Mouse (Mus musculus): ENCODE results near the gene Rxfp3.

The Rxfp3 gene

GRCm38 (mm10) chr15:11038476-11038875 is 685 bp upstream of the Rxfp3 start:
- CTCF ChIA-PET, result interaction anchor here (0.5 to 3.4 kb wide), 13 partner anchors 26 to 530 kb away, joined by 3 to 26 read pairs (median 5); partner anchors contain the start of gene Adamts12 (in 1 of the 4)

GRCm38 (mm10) chr15:11037376-11037695 is 455 bp downstream of the Rxfp3 start:
- CTCF ChIA-PET, result interaction anchor here in 3 of 4 experiments (0.6 to 3.4 kb wide), 12 partner anchors 27 to 371 kb away, joined by 3 to 26 read pairs (median 5); partner anchors contain the start of gene Adamts12 (in 1 of the 3)
- POLR2A ChIA-PET, result interaction anchor here in 3 of 4 experiments (0.6 to 2.1 kb wide), 7 partner anchors 55 to 567 kb away, joined by 3 to 7 read pairs (median 5); partner anchors contain the start of genes Amacr (in 1 of the 3), C1qtnf3 (in 1 of the 3), Dnajc21 (in 1 of the 3) and Tars (in 1 of the 3)

More at GRCm38 (mm10) chr15:11038476-11038875, 685 bp upstream of the Rxfp3 start:
- POLR2A ChIA-PET, result interaction anchor here in 1 of 4 experiments (1.9 kb wide), 1 partner anchor 361 kb away, joined by 7 read pairs; the partner anchor contains the start of gene Tars

- CTCF ChIA-PET, result interaction anchor here (0.5 to 3.4 kb wide), 14 partner anchors 22 to 371 kb away, joined by 3 to 26 read pairs (median 4); partner anchors contain the start of gene Adamts12 (in 1 of the 4)
Observed at GRCm38 (mm10) chr15:11036535-11037375, 1.0 kb downstream of the Rxfp3 start.

GRCm38 (mm10) chr15:11035947-11036474 is 1.8 kb downstream of the Rxfp3 start:
- POLR2A ChIA-PET, result interaction anchor here in 2 of 4 experiments (1.1 to 2.1 kb wide), 3 partner anchors 54 to 347 kb away, joined by 3 to 7 read pairs (median 3); partner anchors contain the start of gene Amacr (in 2 of the 2)
- CTCF ChIA-PET, result interaction anchor here in 3 of 4 experiments (0.6 to 3.4 kb wide), 5 partner anchors 54 to 372 kb away, joined by 3 to 21 read pairs (median 5); no protein-coding TSS in a partner anchor

More at GRCm38 (mm10) chr15:11036535-11037375, 1.0 kb downstream of the Rxfp3 start:
- POLR2A ChIA-PET, result interaction anchor here in 2 of 4 experiments (1.0 to 2.1 kb wide), 6 partner anchors 54 to 363 kb away, joined by 3 to 7 read pairs (median 4); partner anchors contain the start of genes Amacr (in 2 of the 2), C1qtnf3 (in 1 of the 2) and Tars (in 1 of the 2)

- POLR2A ChIA-PET, result no interaction called here
- CTCF ChIA-PET, result no interaction called here
Observed at GRCm38 (mm10) chr15:11030188-11030587, 7.6 kb downstream of the Rxfp3 start.

- ChIA-PET CTCF (no interaction called here), POLR2A (no interaction called here)
Observed at GRCm38 (mm10) chr15:11026801-11027561, 10.8 kb downstream of the Rxfp3 start.

- POLR2A ChIA-PET, result interaction anchor here in 1 of 4 experiments (0.8 kb wide), 1 partner anchor 385 kb away, joined by 5 read pairs; no protein-coding TSS in a partner anchor
- CTCF ChIA-PET, result no interaction called here
Observed at GRCm38 (mm10) chr15:11014931-11015330, 22.9 kb downstream of the Rxfp3 start.

- ChIA-PET POLR2A (no interaction called here), CTCF (no interaction called here)
Observed at GRCm38 (mm10) chr15:11010976-11011548, 26.7 kb downstream of the Rxfp3 start.

- POLR2A ChIA-PET, result interaction anchor here in 1 of 4 experiments (0.5 to 1.2 kb wide), 3 partner anchors 56 to 379 kb away, joined by 3 to 4 read pairs (median 3); partner anchors contain the start of gene Adamts12
- CTCF ChIA-PET, result interaction anchor here (0.6 to 2.4 kb wide), 21 partner anchors 8 to 398 kb away, joined by 3 to 27 read pairs (median 4); partner anchors contain the start of genes Rxfp3 (in 2 of the 4), Amacr (in 1 of the 4) and Slc45a2 (in 1 of the 4)
Observed at GRCm38 (mm10) chr15:11008756-11009155, 29.0 kb downstream of the Rxfp3 start.

- ChIA-PET CTCF (interaction anchor here in 1 of 4 experiments (1.3 kb wide), 1 partner anchor 402 kb away, joined by 3 read pairs; no protein-coding TSS in a partner anchor), POLR2A (no interaction called here)
Observed at GRCm38 (mm10) chr15:11004646-11005045, 33.1 kb downstream of the Rxfp3 start.

- ChIA-PET CTCF (interaction anchor here in 1 of 4 experiments (1.0 kb wide), 1 partner anchor 22 kb away, joined by 3 read pairs; the partner anchor contains the start of gene Amacr), POLR2A (interaction anchor here in 1 of 4 experiments (1.2 kb wide), 1 partner anchor 22 kb away, joined by 3 read pairs; the partner anchor contains the start of gene Amacr)
Observed at GRCm38 (mm10) chr15:11003791-11004190, 34.0 kb downstream of the Rxfp3 start.

- POLR2A ChIA-PET, result interaction anchor here in 2 of 4 experiments (1.0 to 2.0 kb wide), 5 partner anchors 19 to 399 kb away, joined by 3 to 11 read pairs (median 4); partner anchors contain the start of genes Tars (in 2 of the 2) and Amacr (in 1 of the 2)
- CTCF ChIA-PET, result interaction anchor here in 2 of 4 experiments (1.0 to 1.7 kb wide), 2 partner anchors 8 to 80 kb away, joined by 4 read pairs; no protein-coding TSS in a partner anchor
Observed at GRCm38 (mm10) chr15:11000421-11000820, 37.4 kb downstream of the Rxfp3 start, which contains the start of gene Slc45a2. Gene Slc45a2, plus strand, starts transcription at chr15:11000721.

- ChIA-PET POLR2A (interaction anchor here in 3 of 4 experiments (0.5 to 2.0 kb wide), 7 partner anchors 18 to 993 kb away, joined by 3 to 11 read pairs (median 3); partner anchors contain the start of genes Tars (in 2 of the 3) and Amacr (in 1 of the 3)), CTCF (interaction anchor here in 2 of 4 experiments (1.0 to 1.7 kb wide), 2 partner anchors 9 to 79 kb away, joined by 4 read pairs; no protein-coding TSS in a partner anchor)
Observed at GRCm38 (mm10) chr15:10999832-11000231, 38.0 kb downstream of the Rxfp3 start.

- CTCF ChIA-PET, result interaction anchor here in 3 of 4 experiments (0.6 to 2.5 kb wide), 5 partner anchors 10 to 71 kb away, joined by 3 to 16 read pairs (median 4); partner anchors contain the start of gene Amacr (in 1 of the 3)
- POLR2A ChIA-PET, result interaction anchor here in 3 of 4 experiments (0.6 to 1.6 kb wide), 4 partner anchors 10 to 297 kb away, joined by 3 to 14 read pairs (median 7); partner anchors contain the start of gene Amacr (in 3 of the 3)
Observed at GRCm38 (mm10) chr15:10991566-10991965, 46.2 kb downstream of the Rxfp3 start.

- POLR2A ChIA-PET, result interaction anchor here in 3 of 4 experiments (0.7 to 1.6 kb wide), 5 partner anchors 9 to 1048 kb away, joined by 3 to 14 read pairs (median 4); partner anchors contain the start of gene Amacr (in 3 of the 3)
- CTCF ChIA-PET, result interaction anchor here in 3 of 4 experiments (0.5 to 2.5 kb wide), 9 partner anchors 9 to 520 kb away, joined by 3 to 16 read pairs (median 4); partner anchors contain the start of genes Amacr (in 1 of the 3) and Dnajc21 (in 1 of the 3)
Observed at GRCm38 (mm10) chr15:10990411-10990810, 47.4 kb downstream of the Rxfp3 start.

- CTCF ChIA-PET, result interaction anchor here in 1 of 4 experiments (0.9 kb wide), 1 partner anchor 66 kb away, joined by 3 read pairs; no protein-coding TSS in a partner anchor
Observed at GRCm38 (mm10) chr15:10986477-10986876, 51.3 kb downstream of the Rxfp3 start.

More at GRCm38 (mm10) chr15:10986477-10986876, 51.3 kb downstream of the Rxfp3 start:
- POLR2A ChIA-PET, result interaction anchor here in 1 of 4 experiments (1.1 kb wide), 1 partner anchor 413 kb away, joined by 3 read pairs; the partner anchor contains the start of gene Tars

All from embryonic stem cell, embryonic (primary cell).